Mouse (Mus musculus) heart, embryonic 15.5 days (tissue): ENCODE data around the gene Polrmt. TPM values are rescaled to one million over a fixed set of nuclear protein-coding genes. Genes with fewer than 3 reads are reported as not detected.

Experiments used
- ATAC-seq: fragments of 200-750 bp; cut with Nextera tagmentation; replicated peaks from 2 replicates; pipeline ENCODE4 v1.8.0; 2017; ENCODE audit warnings: low read depth, moderate TSS enrichment; ENCODE audit not compliant: insufficient number of reproducible peaks, insufficient read depth, low FRiP score
- H3K27ac ChIP-seq: fragments of 300-500 bp; sonication (generic); 2 replicates; pipeline ENCODE4 v1.5.1; 2015; ENCODE audit warnings: mild to moderate bottlenecking, inconsistent platforms
- H3K27me3 ChIP-seq: fragments of 300-500 bp; sonication (generic); 2 replicates; pipeline ENCODE4 v1.6.1; 2015; ENCODE audit warnings: inconsistent platforms
- H3K36me3 ChIP-seq: fragments of 300-500 bp; sonication (generic); 2 replicates; pipeline ENCODE4 v1.6.1; 2015; ENCODE audit warnings: mild to moderate bottlenecking, inconsistent platforms
- H3K4me1 ChIP-seq: fragments of 300-500 bp; sonication (generic); replicated peaks from 2 replicates; pipeline ENCODE4 v1.6.1; 2015; ENCODE audit warnings: inconsistent platforms
- H3K4me2 ChIP-seq: fragments of 300-500 bp; sonication (generic); 2 replicates; pipeline ENCODE4 v1.6.1; 2015; ENCODE audit warnings: inconsistent platforms, mild to moderate bottlenecking, moderate library complexity
- H3K4me3 ChIP-seq: fragments of 300-500 bp; sonication (generic); 2 replicates; pipeline ENCODE4 v1.5.1; 2015; ENCODE audit warnings: mild to moderate bottlenecking, inconsistent platforms
- H3K9ac ChIP-seq: fragments of 300-500 bp; sonication (generic); 2 replicates; pipeline ENCODE4 v1.6.1; 2015; ENCODE audit warnings: mild to moderate bottlenecking, inconsistent platforms
- H3K9me3 ChIP-seq: fragments of 300-500 bp; sonication (generic); replicated peaks from 2 replicates; pipeline ENCODE4 v1.6.1; 2016; ENCODE audit warnings: inconsistent platforms
- WGBS: fragments of 180-500 bp; shearing (Covaris S2); methylation state at CpG from one replicate; pipeline ENCODE4 v1.1.7; 2015; ENCODE audit warnings: mixed read lengths; 5-methylcytosine and 5-hydroxymethylcytosine counted together
- polyA plus RNA-seq: library from polyadenylated mRNA; unstranded; fragments of >200 nt; fragmentation: Nextera tagmentation; extraction: Ambion mirVana; gene quantifications from 2 replicates; pipeline ENCODE4 v1.2.1, GENCODE M21; 2015

The Polrmt gene
- 30.0 and 36.5 TPM in 2 replicates for polyA plus RNA-seq

GRCm38 (mm10) chr10:79745898-79746773 lies at the start of gene Polrmt:
Gene Polrmt (minus strand): TSS chr10:79746581.
- H3K4me2 ChIP-seq, result peak within 1 kb of the TSS; percentile 77
- WGBS, result 3% methylated on average over 38 of the region's 38 CpGs
- H3K27me3 ChIP-seq, result no peaks in the 10 kb centered on the region
- peaks cover 15% of the 10 kb centered on the region for H3K4me1 ChIP-seq
- peak within 1 kb of the TSS; percentile 72 for H3K9ac ChIP-seq
- H3K9me3 ChIP-seq, result no peaks in the 10 kb centered on the region
- peak; percentile 96 for ATAC-seq
- H3K4me3 ChIP-seq, result peak within 1 kb of the TSS; percentile 75
- peak within 1 kb of the TSS; percentile 48; the same call in 1 of the 2 replicates for H3K27ac ChIP-seq
- peaks cover 22% of the 10 kb centered on the region for H3K36me3 ChIP-seq

DNA sequence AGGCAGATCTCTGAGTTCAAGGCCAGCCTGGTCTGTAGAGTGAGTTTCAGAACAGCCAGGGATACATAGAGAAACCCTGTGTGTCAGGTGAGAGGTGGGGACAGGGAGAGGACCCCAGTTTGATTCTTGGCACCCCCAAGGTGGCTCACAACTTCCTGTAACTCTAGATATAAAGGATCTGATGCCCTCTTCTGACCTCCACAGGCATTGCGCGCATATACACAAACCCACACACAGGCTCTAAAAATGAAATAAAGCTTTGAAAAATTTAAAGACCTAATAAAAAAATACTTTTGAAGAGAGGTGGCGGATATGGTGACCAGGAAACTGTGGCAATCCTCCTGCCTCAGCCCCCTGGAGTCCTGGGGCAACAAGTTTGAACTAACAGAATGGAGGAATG lies 49.5 kb upstream of the Polrmt start:
- no peak for ATAC-seq
- Histone ChIP-seq H3K4me2 (no peak overlapping the region), H3K4me3 (no peak overlapping the region)

GRCm38 (mm10) chr10:79794491-79794931 lies 48.1 kb upstream of the Polrmt start:
- WGBS, result 24% methylated on average over 10 of the region's 10 CpGs
- H3K9me3 ChIP-seq, result no peaks in the 10 kb centered on the region
- peak; percentile 65 for ATAC-seq
- no peaks in the 10 kb centered on the region for H3K36me3 ChIP-seq
- H3K9ac ChIP-seq, result peak overlapping the region; percentile 95
- H3K4me3 ChIP-seq, result peak overlapping the region; percentile 97
- H3K4me2 ChIP-seq, result peak overlapping the region; percentile 98
- peaks cover 28% of the 10 kb centered on the region for H3K4me1 ChIP-seq
- H3K27me3 ChIP-seq, result 0 out of 2 replicates have a peak, but pooled peaks cover 5% of the 10 kb centered on the region
- H3K27ac ChIP-seq, result peak overlapping the region; percentile 83

More for the DNA sequence above, 49.5 kb upstream of the Polrmt start:
- 93% methylated on average over 3 of the region's 3 CpGs for WGBS
- Histone ChIP-seq H3K4me1 (peaks cover 28% of the 10 kb centered on the region), H3K9ac (no peak overlapping the region), H3K9me3 (no peaks in the 10 kb centered on the region), H3K27ac (no peak overlapping the region), H3K27me3 (0 out of 2 replicates have a peak, but pooled peaks cover 5% of the 10 kb centered on the region), H3K36me3 (no peaks in the 10 kb centered on the region)

DNA sequence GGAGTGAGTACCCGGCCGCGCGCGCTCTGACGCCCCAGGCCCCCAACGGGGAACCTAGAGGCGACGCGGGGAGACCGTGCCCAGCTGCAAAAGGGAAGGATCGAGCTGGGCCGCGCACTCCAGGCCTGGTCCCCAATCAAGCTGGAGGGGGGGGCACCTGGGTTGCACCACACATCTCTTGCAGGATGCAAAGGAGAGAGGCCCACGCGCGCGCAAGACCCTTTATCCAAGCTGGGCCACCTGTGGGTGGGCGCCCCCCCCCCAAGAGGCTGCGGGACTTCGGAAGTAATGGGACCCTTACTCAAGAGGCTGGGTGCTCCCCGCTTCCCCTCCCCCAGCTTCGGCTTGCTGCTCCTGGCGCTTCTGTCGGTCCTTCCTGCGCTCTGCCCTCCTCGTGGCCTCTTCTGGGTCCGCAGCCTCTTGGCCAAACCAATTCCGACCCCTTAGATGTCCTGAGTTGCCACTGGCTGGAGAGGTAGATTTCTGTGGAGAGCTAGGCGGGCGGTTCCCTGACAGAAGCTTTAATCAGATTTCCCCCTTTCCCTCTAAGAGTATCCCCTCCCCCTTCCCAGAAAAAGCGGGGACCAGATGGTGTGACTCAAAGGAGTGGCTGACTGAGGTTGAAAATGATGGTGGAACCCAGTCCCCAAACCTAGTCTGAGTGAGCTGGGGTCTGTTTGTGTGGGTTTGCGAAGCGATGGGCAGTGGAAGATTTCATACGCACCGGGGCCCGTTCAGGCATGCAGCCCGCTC lies 47.5 kb upstream of the Polrmt start:
- peak overlapping the region; percentile 98 for H3K4me2 ChIP-seq
- H3K27ac ChIP-seq, result peak overlapping the region; percentile 83
- no peak; the same call in 1 of the 2 replicates for ATAC-seq
- peaks cover 28% of the 10 kb centered on the region for H3K4me1 ChIP-seq
- H3K4me3 ChIP-seq, result peak overlapping the region; percentile 97
- H3K9ac ChIP-seq, result peak overlapping the region; percentile 95
- no peaks in the 10 kb centered on the region for H3K36me3 ChIP-seq
- no peaks in the 10 kb centered on the region for H3K9me3 ChIP-seq
- 0 out of 2 replicates have a peak, but pooled peaks cover 5% of the 10 kb centered on the region for H3K27me3 ChIP-seq
- WGBS, result 6% methylated on average over 38 of the region's 38 CpGs

DNA sequence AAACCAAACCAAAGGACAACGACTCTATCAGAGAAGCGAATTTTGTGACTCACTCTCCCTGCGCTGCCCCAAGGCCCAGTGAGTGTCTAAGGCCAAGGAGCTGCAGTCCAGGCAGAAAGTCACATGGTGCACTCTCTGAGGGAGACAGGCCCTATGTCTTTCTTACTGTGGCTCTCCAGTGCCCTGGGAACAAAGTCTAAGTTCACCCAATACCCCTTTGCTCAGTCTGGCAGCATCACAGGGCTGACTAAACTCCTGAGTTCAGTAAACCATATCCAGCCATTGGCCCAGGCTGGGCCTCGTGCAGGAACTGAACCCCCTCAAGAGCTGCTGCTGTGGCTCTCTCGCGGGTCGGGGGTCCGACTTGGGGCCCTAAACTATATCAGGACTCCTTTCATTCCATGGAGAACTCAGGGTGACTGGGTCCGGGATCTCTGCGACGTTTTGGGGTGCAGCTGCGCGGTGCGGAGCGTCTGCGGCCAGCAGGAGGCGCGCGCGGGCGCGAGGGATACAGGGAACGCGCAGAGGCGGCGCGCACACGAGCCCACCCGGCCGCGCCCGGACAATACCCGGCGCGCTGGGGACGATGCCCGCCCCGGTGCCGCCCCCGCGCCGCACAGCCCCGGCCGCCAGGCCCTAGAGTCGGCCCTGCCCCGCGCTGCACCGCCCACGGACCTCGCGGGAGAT lies 46.8 kb upstream of the Polrmt start, which contains the start of gene Palm:
Gene Palm, plus strand, starts transcription at position 522 of the 687 bp plus-strand sequence.
- H3K27ac ChIP-seq, result peak within 1 kb of the TSS; percentile 83
- ATAC-seq, result peak; percentile 59

DNA sequence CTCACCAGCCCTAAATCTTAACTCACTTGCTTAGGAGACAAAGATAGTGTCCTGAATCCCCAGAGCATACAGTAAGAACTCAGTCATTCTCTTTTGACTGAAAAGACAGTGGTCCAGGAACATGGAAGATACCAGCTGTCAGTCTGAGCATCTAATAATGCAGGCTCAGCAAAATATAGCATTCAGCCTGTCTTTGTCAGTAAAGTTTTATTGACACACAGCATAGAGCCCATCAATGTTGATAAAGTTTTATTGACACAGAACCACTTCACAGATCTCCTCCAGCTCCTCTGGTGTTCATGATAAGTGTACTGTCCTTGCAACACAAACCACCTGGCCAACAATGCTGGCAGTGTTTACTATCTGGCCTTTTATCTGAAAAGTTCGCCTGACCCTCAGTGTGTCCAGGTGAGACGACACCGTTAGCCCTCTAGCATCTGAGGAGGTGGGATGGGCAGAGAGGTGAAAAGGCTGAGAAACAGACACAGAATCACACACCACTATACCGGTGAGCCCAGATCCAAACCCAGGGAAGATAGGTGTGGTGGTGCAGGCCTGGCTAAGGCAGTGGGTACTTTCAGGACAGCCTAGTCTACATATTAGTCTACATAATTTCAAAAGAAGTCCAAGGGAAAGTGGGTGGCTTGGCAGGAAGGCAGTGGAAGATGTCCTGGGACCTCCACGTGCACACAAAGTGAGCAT lies 46.1 kb upstream of the Polrmt start:
- 75% methylated on average over 5 of the region's 5 CpGs for WGBS
- ATAC-seq, result no peak
- H3K4me3 ChIP-seq, result no peak overlapping the region
- no peak overlapping the region for H3K27ac ChIP-seq
- no peaks in the 10 kb centered on the region for H3K9me3 ChIP-seq
- H3K27me3 ChIP-seq, result 0 out of 2 replicates have a peak, but pooled peaks cover 5% of the 10 kb centered on the region
- H3K4me1 ChIP-seq, result peaks cover 28% of the 10 kb centered on the region
- H3K36me3 ChIP-seq, result no peaks in the 10 kb centered on the region
- no peak overlapping the region for H3K4me2 ChIP-seq
- no peak overlapping the region for H3K9ac ChIP-seq

More for the DNA sequence above, 46.8 kb upstream of the Polrmt start, which contains the start of gene Palm:
- H3K4me2 ChIP-seq, result peak within 1 kb of the TSS; percentile 98
- 5% methylated on average over 51 of the region's 51 CpGs for WGBS
- no peaks in the 10 kb centered on the region for H3K9me3 ChIP-seq
- no peaks in the 10 kb centered on the region for H3K36me3 ChIP-seq
- H3K4me3 ChIP-seq, result peak within 1 kb of the TSS; percentile 97
- peak within 1 kb of the TSS; percentile 95 for H3K9ac ChIP-seq
- H3K27me3 ChIP-seq, result 0 out of 2 replicates have a peak, but pooled peaks cover 5% of the 10 kb centered on the region
- peaks cover 28% of the 10 kb centered on the region for H3K4me1 ChIP-seq

DNA sequence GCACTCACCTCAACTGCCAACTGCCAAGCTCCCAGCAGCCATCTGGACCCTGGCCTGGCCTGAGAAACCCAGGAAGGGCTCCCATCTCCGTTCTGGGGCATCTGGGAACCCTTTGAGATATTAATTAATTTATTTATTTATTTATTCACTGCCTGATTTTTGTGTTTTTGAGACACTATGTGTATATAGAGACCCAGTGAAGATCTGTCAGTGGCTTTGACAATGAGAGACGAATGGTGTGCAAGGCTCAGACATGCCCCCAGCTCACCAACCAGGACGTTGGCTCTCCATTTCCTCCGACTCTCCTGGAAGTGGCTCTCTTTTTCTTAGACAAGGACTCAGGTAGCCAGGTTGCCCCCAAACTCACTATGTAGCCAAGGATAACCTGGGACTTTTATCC lies 44.5 kb upstream of the Polrmt start, which contains the start of gene Prss57:
Gene Prss57, minus strand, starts transcription at position 101 of the 400 bp plus-strand sequence.
- no peak for ATAC-seq
- H3K9ac ChIP-seq, result no peak within 1 kb of the TSS
- H3K27ac ChIP-seq, result no peak within 1 kb of the TSS
- H3K27me3 ChIP-seq, result 0 out of 2 replicates have a peak, but pooled peaks cover 5% of the 10 kb centered on the region
- no peaks in the 10 kb centered on the region for H3K36me3 ChIP-seq
- 82% methylated on average over 4 of the region's 4 CpGs for WGBS
- H3K4me1 ChIP-seq, result peaks cover 22% of the 10 kb centered on the region
- H3K9me3 ChIP-seq, result no peaks in the 10 kb centered on the region
- H3K4me2 ChIP-seq, result no peak within 1 kb of the TSS
- no peak within 1 kb of the TSS for H3K4me3 ChIP-seq

DNA sequence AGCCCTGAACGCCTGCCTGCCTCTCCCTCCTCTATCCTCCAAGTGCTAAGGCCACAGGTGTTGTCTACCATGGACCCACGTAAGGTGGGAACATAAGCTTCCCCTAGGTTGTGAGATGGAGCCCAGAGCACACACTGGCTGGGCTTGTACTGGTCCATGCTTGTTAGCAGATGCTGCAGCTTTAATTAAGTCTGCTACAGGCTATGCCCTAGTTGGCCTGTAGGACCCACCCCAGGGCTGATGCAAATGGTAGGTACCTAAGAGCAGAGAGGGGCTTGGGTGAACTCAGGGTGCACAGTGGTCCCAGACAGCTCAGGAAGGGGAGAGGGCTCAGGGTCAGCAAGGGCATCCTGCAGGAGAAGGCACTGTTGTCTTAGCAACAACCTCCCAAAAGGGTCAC lies 43.2 kb upstream of the Polrmt start:
- Histone ChIP-seq H3K9ac (no peak overlapping the region), H3K27ac (no peak overlapping the region), H3K36me3 (no peaks in the 10 kb centered on the region), H3K4me3 (no peak overlapping the region), H3K27me3 (peaks cover 4% of the 10 kb centered on the region; the same call in 1 of the 2 replicates), H3K9me3 (no peaks in the 10 kb centered on the region), H3K4me2 (no peak overlapping the region), H3K4me1 (peaks cover 14% of the 10 kb centered on the region)
- ATAC-seq, result no peak
- 46% methylated on average over 2 of the region's 2 CpGs for WGBS

DNA sequence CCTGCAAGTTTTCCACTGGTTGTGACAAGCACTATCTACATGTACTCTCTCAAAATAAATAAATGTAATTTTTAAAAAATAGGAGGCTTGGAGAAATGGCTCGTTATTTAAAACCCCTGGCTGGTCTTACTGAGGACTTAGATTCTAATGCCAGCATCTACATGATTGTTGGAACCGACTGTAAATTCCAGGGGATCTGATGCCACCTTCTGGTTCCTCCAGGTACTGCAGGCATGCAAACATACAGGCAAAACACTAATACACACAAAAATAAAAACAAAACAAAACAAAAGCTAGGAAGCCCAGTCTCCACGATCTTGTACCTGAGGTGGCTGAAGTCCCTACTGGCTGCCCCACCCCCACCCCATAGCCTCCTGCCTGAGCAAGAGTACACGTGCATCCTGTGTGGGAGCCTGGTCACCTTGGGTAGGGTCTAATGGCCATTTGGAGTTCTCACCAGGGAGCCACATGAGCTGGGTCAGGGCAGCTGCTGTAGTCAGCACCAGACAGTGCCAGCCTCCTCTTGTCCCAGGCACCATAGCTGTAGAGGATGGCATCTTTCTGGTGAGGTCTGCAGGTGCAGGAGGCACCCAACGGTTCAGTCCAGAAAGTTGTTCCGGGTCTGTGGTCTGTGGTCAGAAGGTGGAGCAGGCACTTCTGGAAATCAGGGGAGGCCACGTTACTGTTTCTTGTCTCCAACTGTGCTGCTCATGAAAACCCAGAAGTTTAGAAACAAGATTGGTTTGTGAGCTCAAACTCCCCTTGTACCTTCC lies 42.2 kb upstream of the Polrmt start:
- Histone ChIP-seq H3K27me3 (peaks cover 8% of the 10 kb centered on the region; the same call in 1 of the 2 replicates), H3K9me3 (no peaks in the 10 kb centered on the region), H3K27ac (peak overlapping the region; percentile 29; the same call in 1 of the 2 replicates), H3K36me3 (no peaks in the 10 kb centered on the region), H3K4me2 (no peak overlapping the region), H3K9ac (no peak overlapping the region), H3K4me1 (peaks cover 6% of the 10 kb centered on the region; the same call in 1 of the 2 replicates), H3K4me3 (peak overlapping the region; percentile 24)
- no peak for ATAC-seq
- 33% methylated on average over 7 of the region's 7 CpGs for WGBS
